Mouse (Mus musculus) intestine, embryonic 14.5 days (tissue): ENCODE measurements around the gene Creg1. TPM values are rescaled to one million over a fixed set of nuclear protein-coding genes. Genes with fewer than 3 reads are reported as not detected.

Experiments used
- ATAC-seq: fragments of 200-750 bp; cut with Nextera tagmentation; replicated peaks from 2 replicates; pipeline ENCODE4 v1.8.0; 2017; ENCODE audit warnings: low read depth, moderate number of reproducible peaks, moderate TSS enrichment, moderate library complexity; ENCODE audit not compliant: low FRiP score, low TSS enrichment
- DNase-seq: peaks from one replicate; pipeline ENCODE4 v3.0.0-alpha.2; 2018; ENCODE audit warnings: low spot score
- H3K27ac ChIP-seq: fragments of 300-500 bp; sonication (generic); 2 replicates; pipeline ENCODE4 v1.5.1; 2014; ENCODE audit warnings: low read depth, mild to moderate bottlenecking, control low read depth
- H3K27me3 ChIP-seq: fragments of 300-500 bp; sonication (generic); replicated peaks from 2 replicates; pipeline ENCODE4 v1.6.1; 2014; ENCODE audit warnings: low read length, control low read depth; ENCODE audit not compliant: control insufficient read depth, insufficient read depth
- H3K36me3 ChIP-seq: fragments of 300-500 bp; sonication (generic); 2 replicates; pipeline ENCODE4 v1.6.1; 2014; ENCODE audit warnings: low read length, control low read depth; ENCODE audit not compliant: control insufficient read depth, insufficient read depth
- H3K4me1 ChIP-seq: fragments of 300-500 bp; sonication (generic); replicated peaks from 2 replicates; pipeline ENCODE4 v1.6.1; 2014; ENCODE audit warnings: low read length, control low read depth, mixed read lengths; ENCODE audit not compliant: control insufficient read depth, insufficient read depth
- H3K4me2 ChIP-seq: fragments of 300-500 bp; sonication (generic); 2 replicates; pipeline ENCODE4 v1.6.1; 2014; ENCODE audit warnings: low read length
- H3K4me3 ChIP-seq: fragments of 300-500 bp; sonication (generic); 2 replicates; pipeline ENCODE4 v1.5.1; 2014; ENCODE audit warnings: low read depth, low read length, control low read depth, mixed read lengths
- H3K9ac ChIP-seq: fragments of 300-500 bp; sonication (generic); 2 replicates; pipeline ENCODE4 v1.6.1; 2014; ENCODE audit warnings: mild to moderate bottlenecking, low read length
- H3K9me3 ChIP-seq: fragments of 300-500 bp; sonication (generic); 2 replicates; pipeline ENCODE4 v1.6.1; 2016; ENCODE audit warnings: low read length, control low read depth; ENCODE audit not compliant: control insufficient read depth
- WGBS: fragments of 180-500 bp; shearing (Covaris S2); extraction: QIAGEN DNeasy Blood & Tissue Kit; methylation state at CpG from one replicate; pipeline ENCODE4 v1.1.7; 2014; 5-methylcytosine and 5-hydroxymethylcytosine counted together
- polyA plus RNA-seq: library from polyadenylated mRNA; unstranded; fragments of >200 nt; fragmentation: Nextera tagmentation; extraction: Ambion mirVana; gene quantifications from 2 replicates; pipeline ENCODE4 v1.2.1, GENCODE M21; 2014

The Creg1 gene
- 78.7 and 81.2 TPM in 2 replicates for polyA plus RNA-seq

GRCm38 (mm10) chr1:165763635-165764372, at the start of gene Creg1:
Creg1 (plus strand) TSS chr1:165763746.
- no peaks in the 10 kb centered on the region for H3K9me3 ChIP-seq
- H3K36me3 ChIP-seq = no peaks in the 10 kb centered on the region
- under 1% methylated on average over 57 of the region's 57 CpGs for WGBS
- no peaks in the 10 kb centered on the region for H3K27me3 ChIP-seq
- H3K9ac ChIP-seq = peak within 1 kb of the TSS; percentile 66
- peaks cover 11% of the 10 kb centered on the region for H3K4me1 ChIP-seq
- peak within 1 kb of the TSS; percentile 76 for H3K4me2 ChIP-seq
- peak within 1 kb of the TSS; percentile 83 for H3K4me3 ChIP-seq
- peak; percentile 91 for DNase-seq
- peak; percentile 97 for ATAC-seq
- H3K27ac ChIP-seq = peak within 1 kb of the TSS; percentile 55; the same call in 1 of the 2 replicates

DNA sequence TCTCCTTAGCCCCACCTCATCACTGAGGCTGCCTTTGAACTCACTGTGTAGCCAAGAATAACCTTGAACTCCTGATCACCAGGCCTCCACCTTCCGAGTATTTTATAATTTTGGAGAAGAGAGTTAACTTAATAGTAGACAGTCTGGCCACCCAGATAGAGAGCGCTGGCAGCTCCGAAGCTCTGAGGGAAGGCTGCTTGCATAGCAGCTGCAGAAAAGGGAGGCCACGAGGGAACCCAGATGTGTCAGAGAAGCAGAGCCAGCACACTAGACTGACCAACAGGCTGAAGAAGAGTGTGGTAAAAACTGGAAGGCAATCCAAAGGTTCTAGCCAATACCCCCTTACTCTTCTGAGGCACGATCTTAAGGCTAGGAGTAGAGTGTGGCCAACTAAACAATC, 49.7 kb upstream of the Creg1 start:
- peak overlapping the region; percentile 36; the same call in 1 of the 2 replicates for H3K27ac ChIP-seq
- no peaks in the 10 kb centered on the region for H3K9me3 ChIP-seq
- H3K4me2 ChIP-seq = no peak overlapping the region
- no peaks in the 10 kb centered on the region for H3K36me3 ChIP-seq
- no peak overlapping the region for H3K4me3 ChIP-seq
- no peaks in the 10 kb centered on the region for H3K27me3 ChIP-seq
- WGBS = 66% methylated on average over 5 of the region's 5 CpGs
- no peak for ATAC-seq
- H3K4me1 ChIP-seq = peaks cover 42% of the 10 kb centered on the region
- no peak for DNase-seq
- H3K9ac ChIP-seq = no peak overlapping the region

GRCm38 (mm10) chr1:165716426-165716825, 47.1 kb upstream of the Creg1 start:
- no peak for ATAC-seq
- Histone ChIP-seq H3K36me3 (no peaks in the 10 kb centered on the region), H3K4me1 (peaks cover 33% of the 10 kb centered on the region), H3K9ac (no peak overlapping the region), H3K9me3 (no peaks in the 10 kb centered on the region), H3K4me3 (no peak overlapping the region), H3K27me3 (no peaks in the 10 kb centered on the region), H3K27ac (0 out of 2 replicates have a peak overlapping the region, but pooled peaks have one; percentile 95), H3K4me2 (no peak overlapping the region)
- no peak for DNase-seq
- 86% methylated on average over 4 of the region's 4 CpGs for WGBS

DNA sequence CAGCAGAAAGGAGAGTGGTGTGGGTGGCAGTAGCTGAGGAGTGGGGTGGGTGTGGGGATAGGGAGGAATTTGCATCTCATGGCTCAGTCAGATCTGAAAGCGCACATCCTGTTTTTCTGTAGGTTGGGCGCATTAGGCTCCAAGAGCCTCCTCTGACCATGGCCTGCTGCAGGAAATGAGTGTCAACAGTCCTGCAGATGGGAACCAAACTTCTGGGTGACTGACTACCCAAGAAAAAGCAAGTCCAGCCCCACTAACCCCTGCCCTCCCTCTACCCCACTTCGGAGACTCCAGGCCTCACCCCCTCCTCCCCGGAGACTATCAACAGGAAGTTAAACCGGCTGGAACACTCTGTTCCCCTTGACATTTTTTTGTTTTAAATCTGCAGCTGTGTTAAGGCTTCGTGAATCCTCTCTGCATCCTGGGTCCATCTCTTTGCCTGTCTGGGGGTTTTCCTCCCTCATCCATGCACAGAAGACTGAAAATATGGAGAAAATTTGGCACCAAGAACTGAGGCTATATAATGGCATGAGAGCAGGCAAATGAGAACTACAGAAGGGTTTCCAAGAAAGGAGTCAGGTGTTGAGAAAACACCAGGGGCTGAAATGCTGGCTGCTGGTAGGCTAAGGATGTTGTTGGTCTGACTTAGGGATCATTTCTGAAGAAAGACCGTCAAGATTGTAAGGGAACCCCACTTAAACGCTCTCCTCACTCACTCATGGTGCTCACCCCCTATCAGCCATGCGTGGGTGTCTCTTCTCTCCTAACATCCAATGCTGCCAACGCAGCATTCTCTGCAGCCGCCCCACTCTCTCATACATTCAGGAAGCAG, 45.6 kb upstream of the Creg1 start:
- H3K9me3 ChIP-seq = no peaks in the 10 kb centered on the region
- H3K27me3 ChIP-seq = no peaks in the 10 kb centered on the region
- H3K4me2 ChIP-seq = peak overlapping the region; percentile 39
- H3K36me3 ChIP-seq = no peaks in the 10 kb centered on the region
- ATAC-seq (peak; percentile 72; the same call in 1 of the 2 replicates), DNase-seq (no peak)
- peak overlapping the region; percentile 18; the same call in 1 of the 2 replicates for H3K9ac ChIP-seq
- peak overlapping the region; percentile 95 for H3K27ac ChIP-seq
- 34% methylated on average over 11 of the region's 11 CpGs for WGBS
- H3K4me3 ChIP-seq = 0 out of 2 replicates have a peak overlapping the region, but pooled peaks have one; percentile 2
- H3K4me1 ChIP-seq = peaks cover 33% of the 10 kb centered on the region

DNA sequence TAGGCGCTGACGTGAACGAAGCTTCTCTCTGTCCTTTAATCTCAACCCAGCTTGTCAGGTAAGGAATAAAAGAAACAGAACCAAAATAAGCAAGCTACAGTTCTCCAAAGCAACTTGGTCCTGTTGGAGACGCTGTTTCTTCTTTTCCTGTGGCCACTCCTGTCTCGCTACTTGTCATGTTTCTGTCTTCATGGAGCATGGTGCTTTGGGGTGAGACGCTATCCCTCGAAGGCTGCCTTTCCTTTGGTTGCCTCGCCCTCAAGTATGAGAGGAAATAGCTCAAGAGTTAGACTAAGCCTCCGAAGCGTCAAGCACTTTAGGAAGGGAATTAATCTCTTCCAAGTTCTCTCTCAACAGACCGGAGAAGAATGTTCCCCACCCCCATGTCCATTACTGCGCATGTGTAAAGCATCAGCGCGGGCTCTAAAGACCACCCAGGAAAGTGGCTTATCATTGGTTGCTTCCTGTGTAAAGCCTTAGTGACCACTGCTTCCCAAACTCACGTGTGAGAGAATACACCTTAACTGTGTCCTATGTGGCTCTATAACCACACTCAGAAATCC, 44.9 kb upstream of the Creg1 start:
- 0 out of 2 replicates have a peak overlapping the region, but pooled peaks have one; percentile 2 for H3K4me3 ChIP-seq
- 36% methylated on average over 15 of the region's 15 CpGs for WGBS
- H3K27ac ChIP-seq = peak overlapping the region; percentile 95
- ATAC-seq (0 out of 2 replicates have a peak, but pooled peaks have one; percentile 34), DNase-seq (no peak)
- H3K9me3 ChIP-seq = no peaks in the 10 kb centered on the region
- no peaks in the 10 kb centered on the region for H3K36me3 ChIP-seq
- peak overlapping the region; percentile 39 for H3K4me2 ChIP-seq
- H3K4me1 ChIP-seq = peaks cover 29% of the 10 kb centered on the region
- H3K27me3 ChIP-seq = no peaks in the 10 kb centered on the region
- H3K9ac ChIP-seq = peak overlapping the region; percentile 18; the same call in 1 of the 2 replicates

GRCm38 (mm10) chr1:165722531-165723123, 40.9 kb upstream of the Creg1 start:
- WGBS = 86% methylated on average over 9 of the region's 9 CpGs

GRCm38 (mm10) chr1:165724219-165725033, 39.1 kb upstream of the Creg1 start:
- WGBS = 62% methylated on average over 11 of the region's 11 CpGs
- no peaks in the 10 kb centered on the region for H3K27me3 ChIP-seq
- ATAC-seq (no peak), DNase-seq (no peak)
- H3K4me2 ChIP-seq = no peak overlapping the region
- H3K9ac ChIP-seq = no peak overlapping the region
- no peaks in the 10 kb centered on the region for H3K9me3 ChIP-seq
- no peak overlapping the region for H3K4me3 ChIP-seq
- H3K4me1 ChIP-seq = no peaks in the 10 kb centered on the region
- H3K27ac ChIP-seq = no peak overlapping the region
- H3K36me3 ChIP-seq = no peaks in the 10 kb centered on the region

More at GRCm38 (mm10) chr1:165722531-165723123, 40.9 kb upstream of the Creg1 start:
- Histone ChIP-seq H3K9ac (no peak overlapping the region), H3K27me3 (no peaks in the 10 kb centered on the region), H3K4me3 (no peak overlapping the region), H3K4me1 (peaks cover 12% of the 10 kb centered on the region; the same call in 1 of the 2 replicates), H3K27ac (no peak overlapping the region), H3K36me3 (no peaks in the 10 kb centered on the region), H3K9me3 (no peaks in the 10 kb centered on the region), H3K4me2 (no peak overlapping the region)
- no peak for DNase-seq
- no peak for ATAC-seq
